ENCODE assay signal across 9 mouse cellular contexts in genomic region chr11:116532810-116533338, GRCm38 (mm10). TPM values are rescaled to one million over a fixed set of nuclear protein-coding genes. Genes with fewer than 3 reads are reported as not detected.
A peak's percentile ranks its signal among the peaks of the same experiment; 100 is the strongest.
DNase-seq lines count a peak whose midpoint lies in the region; ATAC-seq and TF ChIP-seq lines count a peak whose summit lies in the region.
"Had no signal": no experiment of that assay in that cellular context is flagged by ENCODE, and none has a peak within 500 bp of the region (broad histone marks: within the 10 kb centered on the region; RNA-seq: fewer than 3 reads in every experiment).

No protein-coding gene starts in this region.

- peak overlapping the region; percentile 60 for H3K9ac ChIP-seq in embryonic facial prominence, embryonic 12.5 days
- H3K9ac ChIP-seq in lung, embryonic 15.5 days = peak overlapping the region; percentile 54

- H3K36me3 ChIP-seq in embryonic facial prominence, embryonic 12.5 days = peaks cover 14% of the 10 kb centered on the region
- H3K36me3 ChIP-seq in kidney, adult 2 months (ENCODE audit: control insufficient read depth, insufficient read depth, low read length) = no peaks in the 10 kb centered on the region
- H3K36me3 ChIP-seq in lung, embryonic 15.5 days = no peaks in the 10 kb centered on the region

- in situ Hi-C loops in Patski (cut with MboI; ENCODE audit: low pct_unique_long_range_greater_than_20kb) = loop anchor here (5.0 kb wide), 1 partner anchor 41 kb away; the partner anchor contains the start of gene Prpsap1

- H3K27me3 ChIP-seq in Patski = no peaks in the 10 kb centered on the region
- H3K27me3 ChIP-seq in embryonic facial prominence, embryonic 12.5 days = peaks cover 51% of the 10 kb centered on the region
- no peaks in the 10 kb centered on the region for H3K27me3 ChIP-seq in kidney, adult 2 months (replicated peaks; ENCODE audit: control insufficient read depth, insufficient read depth, low read length)
- peaks cover 41% of the 10 kb centered on the region for H3K27me3 ChIP-seq in lung, embryonic 15.5 days

- peak overlapping the region; percentile 55 for H3K4me3 ChIP-seq in embryonic facial prominence, embryonic 12.5 days
- peak overlapping the region; percentile 57 for H3K4me3 ChIP-seq in kidney, adult 2 months (ENCODE audit: insufficient read depth, low read depth, low read length)
- H3K4me3 ChIP-seq in lung, embryonic 15.5 days = peak overlapping the region; percentile 53

- under 1% methylated on average over 50 of the region's 50 CpGs for WGBS in embryonic facial prominence, embryonic 12.5 days
- WGBS in kidney, adult 2 months = under 1% methylated on average over 50 of the region's 50 CpGs
- WGBS in lung, embryonic 15.5 days = under 1% methylated on average over 50 of the region's 50 CpGs

- ATAC-seq in Patski = peak; percentile 42
- ATAC-seq in embryonic facial prominence, embryonic 12.5 days (ENCODE audit: insufficient number of reproducible peaks, insufficient read depth, low FRiP score, low TSS enrichment) = peak; percentile 37
- peak; percentile 65 for ATAC-seq in lung, embryonic 15.5 days (ENCODE audit: borderline replicate concordance, extremely low read depth, low FRiP score, low TSS enrichment)

- DNase-seq in B cell, adult 2 months = peak; percentile 58 to 66
- no peak for DNase-seq in Patski (ENCODE audit: low read depth, low spot score)
- DNase-seq in heart, adult 9 months (ENCODE audit: low spot score in 2 of 2) = peak; percentile 73 to 74
- peak; percentile 75 for DNase-seq in kidney, adult 2 months
- DNase-seq in ovary, postnatal 14 days (ENCODE audit: low spot score) = peak; percentile 65
- no peak for DNase-seq in layer of hippocampus, adult 11-12 months (ENCODE audit: low spot score)

- H3K9me3 ChIP-seq in embryonic facial prominence, embryonic 12.5 days = no peaks in the 10 kb centered on the region
- no peaks in the 10 kb centered on the region for H3K9me3 ChIP-seq in lung, embryonic 15.5 days

- H3K27ac ChIP-seq in embryonic facial prominence, embryonic 12.5 days = peak overlapping the region; percentile 41; the same call in 1 of the 2 replicates
- H3K27ac ChIP-seq in kidney, adult 2 months (ENCODE audit: insufficient read depth, low read depth, low read length) = peak overlapping the region; percentile 67
- H3K27ac ChIP-seq in lung, embryonic 15.5 days = no peak overlapping the region

- POLR2A ChIA-PET in Patski (lab: Charles Lee) = interaction anchor here (1.0 kb wide), 1 partner anchor 30 kb away, joined by 6 read pairs; no protein-coding TSS in a partner anchor

- CTCF ChIA-PET in Patski (lab: Charles Lee) = interaction anchor here (1.8 to 3.0 kb wide), 2 partner anchors 32 to 96 kb away, joined by 5 to 16 read pairs; no protein-coding TSS in a partner anchor

- no peak for TF ChIP-seq CTCF in Patski (IDR thresholded peaks at IDR 0.05)
- no peak for TF ChIP-seq CTCF in kidney, adult 2 months (conservative IDR thresholded peaks at IDR 0.05; ENCODE audit: insufficient read depth, insufficient read length, low read depth, low read length)

- TF ChIP-seq POLR2A in kidney, adult 2 months (IDR thresholded peaks at IDR 0.05; ENCODE audit: low read depth, low read length) = no peak

- peaks cover 37% of the 10 kb centered on the region for H3K4me1 ChIP-seq in embryonic facial prominence, embryonic 12.5 days
- H3K4me1 ChIP-seq in kidney, adult 2 months (ENCODE audit: control insufficient read depth, insufficient read depth, low read length) = no peaks in the 10 kb centered on the region
- H3K4me1 ChIP-seq in lung, embryonic 15.5 days = peaks cover 44% of the 10 kb centered on the region

- peak overlapping the region; percentile 97 for H3K4me2 ChIP-seq in embryonic facial prominence, embryonic 12.5 days (replicated peaks)
- peak overlapping the region; percentile 99 for H3K4me2 ChIP-seq in lung, embryonic 15.5 days

RNA-seq across cellular contexts. Expression of gene Sphk1, which starts 2.1 kb away (rescaled TPM):
- 4.6 TPM for polyA plus RNA-seq in Patski (2021)
- polyA plus RNA-seq in embryonic facial prominence, embryonic 12.5 days (2016; fragmentation: Nextera tagmentation; extraction: Ambion mirVana) = 6.9 and 8.3 TPM in 2 replicates
- polyA plus RNA-seq in kidney, adult 2 months (2012; rRNA removed) = 9.9 and 12.0 TPM in 2 replicates
- 6.2 and 6.9 TPM in 2 replicates for polyA plus RNA-seq in lung, embryonic 15.5 days (2015; fragmentation: Nextera tagmentation; extraction: Ambion mirVana)

RNA-seq across cellular contexts. Expression of gene Prpsap1, which starts 38.9 kb away (rescaled TPM):
- 104 TPM for polyA plus RNA-seq in Patski (2021)
- polyA plus RNA-seq in embryonic facial prominence, embryonic 12.5 days (2016; fragmentation: Nextera tagmentation; extraction: Ambion mirVana) = 197 and 211 TPM in 2 replicates
- 87.5 and 91.1 TPM in 2 replicates for polyA plus RNA-seq in kidney, adult 2 months (2012; rRNA removed)
- polyA plus RNA-seq in lung, embryonic 15.5 days (2015; fragmentation: Nextera tagmentation; extraction: Ambion mirVana) = 180 and 187 TPM in 2 replicates

RNA-seq across cellular contexts. Expression of gene Ube2o, which starts 48.4 kb away (rescaled TPM):
- polyA plus RNA-seq in Patski (2021) = 32.5 TPM
- 19.9 and 26.4 TPM in 2 replicates for polyA plus RNA-seq in embryonic facial prominence, embryonic 12.5 days (2016; fragmentation: Nextera tagmentation; extraction: Ambion mirVana)
- polyA plus RNA-seq in kidney, adult 2 months (2012; rRNA removed) = 10.3 and 10.8 TPM in 2 replicates
- polyA plus RNA-seq in lung, embryonic 15.5 days (2015; fragmentation: Nextera tagmentation; extraction: Ambion mirVana) = 12.6 and 14.8 TPM in 2 replicates

RNA-seq across cellular contexts. Expression of gene Aanat, which starts 53.4 kb away (rescaled TPM):
- polyA plus RNA-seq in Patski (2021) = not detected
- polyA plus RNA-seq in embryonic facial prominence, embryonic 12.5 days (2016; fragmentation: Nextera tagmentation; extraction: Ambion mirVana) = not detected in 2 replicates
- not detected in 2 replicates for polyA plus RNA-seq in kidney, adult 2 months (2012; rRNA removed)
- polyA plus RNA-seq in lung, embryonic 15.5 days (2015; fragmentation: Nextera tagmentation; extraction: Ambion mirVana) = not detected in 2 replicates
- polyA plus RNA-seq: gonadal fat pad, adult 2 months had no signal

Comparison
In these comparisons a context has a peak if more than half of its experiments do, and no peak if none do; other contexts are left out.
1. DNase-seq: peak in B cell, adult 2 months (2 of 2), heart, adult 9 months (2 of 2), kidney, adult 2 months (single experiment) and ovary, postnatal 14 days (single experiment); none in Patski (single experiment) and layer of hippocampus, adult 11-12 months (single experiment).
2. Peak in every context shown above with its lines, with median percentiles within 50 percentile points of each other: ATAC-seq and H3K4me3 ChIP-seq.